Mouse (Mus musculus) left cerebral cortex, postnatal 25 days (tissue): ENCODE measurements around the gene Fam193a. TPM values are rescaled to one million over a fixed set of nuclear protein-coding genes. Genes with fewer than 3 reads are reported as not detected.

Experiments
- DNase-seq, 2 experiments: peaks; one replicate each; pipeline ENCODE4 v3.0.0; 2022; ENCODE audit warnings: low spot score in 2 of 2, mixed read lengths in 1 of 2
- intact Hi-C: fragments of 180-260 bp; cut with DNase I; formaldehyde crosslinking; loops from one replicate; pipeline ENCODE4 v1.15.1; 2025
- total RNA-seq, 2 experiments: library from RNA; stranded (reverse); gene quantifications; 2 replicates each; pipeline ENCODE4 v1.2.3; 2021

Gene Fam193a
- total RNA-seq, 2 experiments from 2014 or later = 38.1 to 39.7 TPM

DNA sequence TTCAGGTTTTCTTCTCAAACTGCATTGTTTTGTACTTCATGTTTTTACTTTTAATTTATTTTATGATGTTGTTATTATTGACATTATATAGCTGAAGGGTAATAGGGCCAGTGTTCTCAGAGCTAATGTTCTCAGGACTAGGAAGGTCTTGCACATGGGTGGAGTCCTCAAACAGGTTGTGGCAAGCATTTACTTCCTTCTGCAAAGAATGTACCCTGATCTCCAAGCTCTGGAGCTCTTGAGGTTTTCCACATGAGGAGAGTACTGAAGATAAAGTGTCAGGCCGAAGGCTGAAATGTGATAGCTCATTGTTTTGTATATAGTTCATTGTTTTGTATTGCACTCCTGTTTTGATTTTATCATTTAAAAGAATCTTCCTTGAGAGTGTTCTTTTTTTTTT is 68.9 kb downstream of the Fam193a start:
- intact Hi-C loops = no loop called here
- DNase-seq = no peak

DNA sequence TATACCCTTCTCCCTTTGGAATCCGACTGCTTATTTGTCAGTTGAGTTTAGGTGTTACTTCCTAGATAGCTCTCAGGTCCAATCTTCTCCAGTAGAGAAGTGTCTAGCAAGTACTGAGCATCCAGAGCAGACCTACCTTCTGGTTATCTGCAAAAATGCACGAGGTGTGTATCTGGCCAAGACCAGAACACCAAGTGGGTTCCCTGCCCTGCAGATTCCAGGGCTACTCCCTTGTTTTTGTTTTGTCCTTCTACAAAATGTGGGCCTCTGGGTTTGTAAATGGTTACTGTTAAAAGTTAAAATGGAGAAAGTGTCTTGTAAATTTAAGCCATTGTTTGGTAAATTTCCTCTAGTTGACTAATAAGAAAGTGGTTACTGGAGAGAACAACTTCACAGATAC is 70.0 kb downstream of the Fam193a start:
- intact Hi-C loops = no loop called here
- DNase-seq = no peak

DNA sequence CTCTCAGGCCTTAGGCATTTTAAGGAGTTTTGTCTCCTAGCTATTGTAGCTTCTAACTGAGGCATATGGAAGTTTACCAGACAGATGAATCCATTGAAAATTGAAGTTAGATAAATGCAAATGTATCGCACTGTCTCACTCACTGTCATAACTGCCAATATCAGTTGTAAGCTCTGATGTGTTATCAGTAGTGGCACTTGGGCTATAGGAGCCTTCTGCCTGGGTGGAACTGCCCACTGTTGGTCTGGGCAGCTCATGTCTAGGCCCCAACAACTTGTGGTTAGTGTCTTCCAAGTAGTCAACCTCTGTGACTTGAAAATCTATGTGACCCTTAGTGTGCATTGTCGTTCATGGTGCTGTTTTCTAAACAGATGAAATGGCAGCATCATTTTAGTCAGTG is 72.1 kb downstream of the Fam193a start:
- intact Hi-C loops = no loop called here
- no peak for DNase-seq

GRCm38 (mm10) chr5:34446207-34446606 is 76.5 kb downstream of the Fam193a start:
- intact Hi-C loops = loop anchor here (5.0 kb wide), 1 partner anchor 201 kb away; no protein-coding TSS in a partner anchor
- DNase-seq = no peak

GRCm38 (mm10) chr5:34458994-34459393 is 89.3 kb downstream of the Fam193a start:
- peak; percentile 23 to 32 for DNase-seq
- intact Hi-C loops = no loop called here

GRCm38 (mm10) chr5:34461294-34461693 is 91.6 kb downstream of the Fam193a start:
- no peak for DNase-seq
- intact Hi-C loops = no loop called here

DNA sequence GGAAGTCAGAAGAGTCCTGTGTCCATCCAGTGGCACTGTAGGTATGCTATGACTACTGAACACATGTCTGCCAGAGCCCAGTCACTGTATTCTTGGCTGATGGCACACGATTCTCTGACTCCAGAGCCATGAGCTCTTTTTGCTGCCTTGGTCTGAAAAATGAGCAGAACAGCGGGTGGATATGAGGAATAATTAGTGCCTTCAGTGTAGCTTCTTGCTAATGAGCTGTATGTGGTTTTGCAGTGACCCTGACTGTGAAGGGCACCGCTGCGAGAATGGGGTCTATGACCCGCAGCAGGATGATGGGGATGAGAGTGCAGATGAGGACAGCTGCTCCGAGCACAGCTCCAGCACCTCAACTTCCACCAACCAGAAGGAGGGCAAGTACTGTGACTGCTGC is 92.1 kb downstream of the Fam193a start:
- no peak for DNase-seq
- intact Hi-C loops = no loop called here

- intact Hi-C loops = no loop called here
- DNase-seq = no peak
Measured at GRCm38 (mm10) chr5:34466079-34466478, 96.3 kb downstream of the Fam193a start.

DNA sequence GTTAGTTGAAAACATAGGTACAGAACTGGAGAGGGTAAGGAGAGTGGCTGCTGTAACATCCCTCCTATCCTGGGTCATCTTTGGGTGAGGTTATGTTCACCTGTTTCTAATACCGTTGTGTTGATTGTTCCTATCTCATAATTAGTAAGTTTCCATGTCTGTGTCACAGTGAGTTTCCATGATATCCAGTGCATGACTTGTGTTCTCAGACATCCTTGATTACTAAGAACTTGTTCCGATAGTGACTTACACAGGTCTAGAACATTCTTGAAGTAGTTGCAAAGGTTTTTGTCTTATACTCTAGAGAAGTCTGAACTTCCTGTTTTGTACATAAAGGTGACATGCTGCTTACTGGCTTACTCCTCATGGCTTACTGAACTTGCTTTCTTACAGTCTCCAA is 96.9 kb downstream of the Fam193a start:
- DNase-seq = no peak
- intact Hi-C loops = no loop called here

GRCm38 (mm10) chr5:34468039-34468775 is 98.5 kb downstream of the Fam193a start:
- intact Hi-C loops = no loop called here
- DNase-seq = no peak

DNA sequence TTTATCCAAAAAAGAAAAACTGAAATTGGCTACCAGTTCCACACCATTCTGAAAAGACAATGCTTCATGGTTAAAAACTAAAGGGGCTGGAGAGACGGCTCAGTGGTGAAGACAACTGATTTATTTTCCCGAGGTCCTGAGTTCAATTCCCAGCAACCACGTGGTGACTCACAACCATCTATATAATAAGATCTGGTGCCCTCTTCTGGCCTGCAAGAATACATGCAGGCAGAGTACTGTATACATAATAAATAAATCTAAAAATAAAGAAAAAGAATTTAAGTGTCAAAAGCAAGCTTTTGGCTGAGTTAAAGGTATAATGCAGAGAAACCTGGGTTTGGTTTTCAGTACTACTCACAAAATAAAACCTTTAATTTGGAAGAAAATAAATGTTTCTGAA is 111.2 kb downstream of the Fam193a start:
- no peak for DNase-seq
- intact Hi-C loops = no loop called here

- DNase-seq = no peak
- intact Hi-C loops = no loop called here
Measured at GRCm38 (mm10) chr5:34485731-34486130, 116.0 kb downstream of the Fam193a start.

- intact Hi-C loops = no loop called here
Measured at GRCm38 (mm10) chr5:34487320-34488090, 117.8 kb downstream of the Fam193a start.

DNA sequence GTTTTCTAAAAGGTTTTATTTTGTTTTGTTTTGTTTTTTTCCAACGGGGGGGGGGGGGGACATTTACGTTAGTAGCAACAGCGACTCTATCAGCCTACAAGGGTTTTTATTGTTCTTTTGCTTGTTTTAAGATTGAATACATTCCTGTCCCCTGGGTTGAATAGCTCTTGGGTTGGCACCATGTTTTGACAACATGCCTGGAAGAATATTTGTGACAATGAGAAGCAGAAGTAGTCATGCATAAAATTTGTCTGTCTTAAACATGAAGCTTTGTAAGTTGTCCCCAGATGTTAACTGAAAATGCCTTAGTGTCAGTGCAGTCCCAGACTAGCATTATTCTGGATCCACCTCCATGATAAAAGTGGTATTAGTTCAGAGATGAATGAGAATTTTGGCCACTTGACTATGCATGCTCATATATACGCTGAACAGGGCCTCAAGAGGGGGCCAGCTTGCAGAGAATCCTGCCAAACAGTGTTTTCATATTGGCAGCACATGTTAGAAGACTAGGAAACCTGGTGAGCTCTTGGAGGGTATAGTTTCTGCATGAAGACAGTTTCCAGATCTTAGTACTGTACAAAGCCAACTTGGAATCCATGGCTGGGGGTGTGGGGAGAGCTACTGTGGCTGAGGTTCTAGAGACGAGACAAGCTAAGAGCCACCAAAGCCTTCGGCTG is 119.1 kb downstream of the Fam193a start:
- no peak for DNase-seq
- intact Hi-C loops = no loop called here

More at GRCm38 (mm10) chr5:34487320-34488090, 117.8 kb downstream of the Fam193a start:
- peak; percentile 38 to 62 for DNase-seq

- intact Hi-C loops = no loop called here
- DNase-seq = no peak
Measured at GRCm38 (mm10) chr5:34489418-34489787, 119.7 kb downstream of the Fam193a start.

DNA sequence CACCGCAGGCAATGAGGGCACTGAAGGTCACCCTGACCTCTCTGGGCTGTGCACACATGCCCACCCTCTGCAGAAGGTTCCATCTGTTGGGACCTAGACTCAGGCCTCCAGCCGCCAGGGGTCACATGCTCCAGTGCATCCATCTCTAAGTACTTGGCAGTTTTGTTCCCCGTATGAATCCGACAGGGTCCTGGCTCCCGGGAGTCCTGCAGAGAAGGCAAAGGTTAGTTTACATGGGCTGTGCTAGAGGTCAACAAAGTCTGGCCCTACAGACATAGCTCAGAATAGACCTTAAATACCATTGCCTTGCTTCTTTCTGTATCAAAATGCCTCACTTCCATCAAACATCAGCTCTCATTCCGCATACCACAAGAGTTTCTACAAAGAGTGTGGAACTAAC is 127.0 kb downstream of the Fam193a start:
- no peak for DNase-seq
- intact Hi-C loops = no loop called here

- intact Hi-C loops = no loop called here
Measured at GRCm38 (mm10) chr5:34500886-34501285, 131.2 kb downstream of the Fam193a start.

GRCm38 (mm10) chr5:34501588-34501987 is 131.9 kb downstream of the Fam193a start:
- intact Hi-C loops = no loop called here
- DNase-seq = no peak

More at GRCm38 (mm10) chr5:34500886-34501285, 131.2 kb downstream of the Fam193a start:
- DNase-seq = no peak

- intact Hi-C loops = no loop called here
- DNase-seq = no peak
Measured at GRCm38 (mm10) chr5:34502411-34502810, 132.7 kb downstream of the Fam193a start.

GRCm38 (mm10) chr5:34502821-34503220 is 133.1 kb downstream of the Fam193a start:
- intact Hi-C loops = no loop called here
- DNase-seq = no peak
